Mouse (Mus musculus) adrenal gland, postnatal 10 days (tissue): ENCODE measurements around the gene Mast4. TPM values are rescaled to one million over a fixed set of nuclear protein-coding genes. Genes with fewer than 3 reads are reported as not detected.
A peak's percentile ranks its signal among the peaks of the same experiment; 100 is the strongest.

Source experiments
- DNase-seq: peaks from one replicate; pipeline ENCODE4 v3.0.0; 2021; ENCODE audit warnings: mixed read lengths
- total RNA-seq, 2 experiments: library from RNA; stranded (reverse); gene quantifications; 2 replicates each; pipeline ENCODE4 v1.2.3; 2021

The Mast4 gene
- total RNA-seq, 2 experiments from 2014 or later, result 38.8 to 58.3 TPM

GRCm38 (mm10) chr13:103056451-103056850 lies 277.8 kb downstream of the Mast4 start:
- no peak for DNase-seq

DNA sequence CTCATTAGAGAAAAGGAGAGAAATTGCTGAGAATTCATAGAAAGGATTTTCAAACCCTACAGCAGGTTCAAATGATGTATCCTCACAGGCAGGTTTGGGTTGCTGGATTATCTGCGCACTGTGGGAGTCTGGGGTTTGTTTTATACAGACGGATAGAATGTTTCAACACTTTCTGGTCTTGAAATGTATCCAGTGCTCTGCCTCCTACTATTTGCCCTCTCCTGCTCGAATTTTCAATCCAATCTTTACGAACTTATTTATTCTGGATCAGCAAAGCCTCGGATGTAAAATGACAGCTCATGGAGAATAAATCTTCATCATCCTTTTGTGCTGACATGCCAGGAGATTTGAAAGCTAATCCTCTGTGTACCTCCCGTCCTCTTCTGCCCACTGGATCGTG lies 281.6 kb downstream of the Mast4 start:
- no peak for DNase-seq

GRCm38 (mm10) chr13:103048954-103049353 lies 285.3 kb downstream of the Mast4 start:
- no peak for DNase-seq

DNA sequence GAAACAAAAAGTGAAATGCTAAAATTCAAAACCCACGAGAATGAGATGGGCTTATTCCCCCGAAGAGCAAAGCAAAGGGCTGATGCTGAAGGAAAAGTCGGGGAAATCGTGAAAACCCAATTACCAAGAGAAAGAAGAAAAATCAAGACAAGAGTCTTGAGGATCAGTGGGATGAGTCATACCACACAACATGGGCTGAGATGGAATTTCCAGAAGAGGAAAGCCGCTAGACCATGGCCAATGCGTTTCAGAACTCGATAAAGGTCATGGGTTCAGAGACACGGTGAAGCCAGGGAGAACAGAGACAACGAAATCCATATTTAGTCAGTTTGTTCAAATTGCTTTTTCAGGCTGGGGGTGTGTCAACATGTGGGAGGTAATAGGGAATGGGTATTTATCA lies 290.6 kb downstream of the Mast4 start:
- DNase-seq, result no peak

- no peak for DNase-seq
Measured at GRCm38 (mm10) chr13:103043011-103043410, 291.3 kb downstream of the Mast4 start.

DNA sequence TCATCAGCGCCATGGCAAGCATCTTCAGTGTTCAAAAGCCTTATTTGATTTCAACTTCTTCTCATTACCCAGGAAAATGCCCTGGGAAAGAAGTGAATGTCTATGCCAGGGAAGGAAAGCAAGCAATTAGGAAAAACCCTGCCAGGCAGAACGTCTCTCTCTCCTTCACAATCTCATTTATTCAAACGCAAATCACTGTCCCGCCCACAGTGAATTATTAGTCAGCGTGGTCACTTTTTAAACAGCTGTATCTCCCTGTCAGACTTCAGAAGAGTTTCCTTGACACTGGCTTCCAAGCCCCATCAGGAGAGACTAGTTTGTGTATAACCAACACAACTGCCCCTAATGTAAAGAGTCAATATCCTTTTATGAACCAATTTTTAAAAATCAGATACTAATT lies 296.8 kb downstream of the Mast4 start:
- DNase-seq, result no peak

- DNase-seq, result no peak
Measured at GRCm38 (mm10) chr13:103029377-103029776, 304.9 kb downstream of the Mast4 start.

GRCm38 (mm10) chr13:103027456-103028078 lies 306.7 kb downstream of the Mast4 start:
- no peak for DNase-seq

DNA sequence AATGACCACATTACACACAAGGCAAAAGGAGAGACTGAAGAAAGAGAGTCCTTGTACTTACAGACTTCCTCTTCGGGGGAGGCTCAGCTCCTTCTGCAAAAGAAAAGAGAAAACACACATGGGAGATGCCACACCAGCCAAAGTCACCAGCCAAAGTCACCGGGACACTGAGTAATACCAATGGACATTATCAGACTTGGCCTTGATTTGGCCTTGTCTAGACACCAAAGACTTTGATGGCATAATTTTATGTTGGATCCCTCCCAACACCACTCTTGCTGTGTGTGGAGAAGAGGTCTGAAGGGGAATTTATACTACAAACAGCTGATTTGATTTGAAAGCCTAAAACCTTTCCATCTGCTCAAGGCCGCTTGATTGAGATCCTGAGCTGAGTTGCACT lies 308.8 kb downstream of the Mast4 start:
- peak; percentile 44 for DNase-seq

DNA sequence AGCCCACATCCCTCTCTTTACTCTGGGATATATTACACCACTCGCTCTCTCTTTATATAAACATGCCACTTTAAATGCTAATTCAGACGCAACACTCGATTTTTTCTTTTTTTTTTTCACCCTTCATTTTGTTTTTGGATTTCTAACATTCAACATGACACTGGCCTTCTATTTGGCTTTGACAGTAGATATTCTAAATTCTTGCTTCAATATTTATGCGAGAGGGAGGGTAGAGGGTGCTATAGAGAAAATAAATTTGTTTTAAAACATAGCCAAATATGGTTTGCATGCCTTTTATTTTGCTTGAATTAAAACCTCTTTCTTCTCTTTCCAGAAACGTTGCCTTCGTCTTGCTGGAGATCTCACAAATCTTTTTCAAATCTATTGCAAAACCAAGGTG lies 315.8 kb downstream of the Mast4 start:
- DNase-seq, result no peak

DNA sequence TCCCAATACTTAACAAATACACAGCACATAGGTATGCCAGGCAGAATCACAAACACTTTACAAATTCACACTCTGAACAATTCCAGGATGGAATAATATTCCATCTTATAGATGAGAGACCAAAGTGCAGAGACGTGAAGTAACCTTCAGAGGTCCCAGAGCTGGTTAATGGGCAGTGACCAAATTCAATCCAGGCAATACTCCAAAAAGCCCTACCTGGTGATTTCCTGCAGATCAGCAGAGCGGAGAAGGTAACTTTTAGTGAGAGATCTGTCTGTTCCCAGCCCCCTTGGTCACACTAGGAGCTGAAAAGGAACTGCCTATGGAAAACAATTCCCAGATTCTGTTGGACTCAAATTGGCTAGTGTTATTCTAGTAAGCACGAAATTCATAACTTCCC lies 316.6 kb downstream of the Mast4 start:
- DNase-seq, result no peak

DNA sequence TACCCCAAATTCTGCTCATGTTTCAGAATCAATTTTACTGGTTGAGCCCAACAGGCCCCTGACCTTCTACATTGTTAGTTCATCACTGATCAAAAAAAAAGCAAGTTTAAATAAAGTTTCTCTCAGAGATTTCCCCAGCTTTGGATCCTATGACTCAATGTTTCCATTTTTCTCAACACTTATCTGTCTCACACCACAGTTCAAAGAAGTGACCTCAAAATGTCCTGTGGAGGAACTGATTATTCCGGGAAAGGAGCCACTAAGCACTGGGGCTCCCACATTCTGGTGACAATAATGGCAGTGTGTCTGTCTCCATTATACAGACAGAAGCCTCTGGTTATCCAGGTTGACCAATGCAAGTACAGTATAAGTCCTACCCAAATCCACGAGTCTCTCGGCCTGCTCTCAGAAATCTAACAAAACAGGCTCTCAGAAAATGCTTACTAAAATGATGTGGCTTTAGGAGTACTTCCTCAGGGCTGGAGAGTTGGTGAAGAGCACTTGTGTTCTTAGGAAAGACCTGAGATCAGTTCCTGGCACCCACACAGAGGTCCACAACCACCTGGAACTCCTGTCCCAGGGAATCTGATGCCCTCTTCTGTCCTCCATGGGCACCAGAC lies 319.1 kb downstream of the Mast4 start:
- no peak for DNase-seq

DNA sequence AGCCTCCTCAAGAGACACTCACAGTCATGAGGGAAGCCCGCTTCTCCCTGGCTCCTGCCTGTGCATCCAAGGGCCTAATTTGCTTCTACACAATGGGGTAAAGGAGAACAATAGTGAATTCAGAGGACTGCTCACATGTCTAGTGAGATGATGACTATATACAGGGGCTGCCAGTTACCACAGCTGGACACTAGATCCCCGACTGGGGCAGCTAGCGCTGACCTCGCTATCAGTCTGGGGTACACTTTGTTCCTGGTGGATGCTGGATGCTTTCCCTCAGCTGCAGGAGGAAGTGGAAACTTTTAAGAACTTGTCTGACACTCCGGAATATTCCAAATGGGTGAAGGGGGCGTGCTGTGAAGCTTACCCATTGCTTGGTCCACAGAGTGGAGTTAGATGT lies 319.7 kb downstream of the Mast4 start:
- DNase-seq, result no peak

DNA sequence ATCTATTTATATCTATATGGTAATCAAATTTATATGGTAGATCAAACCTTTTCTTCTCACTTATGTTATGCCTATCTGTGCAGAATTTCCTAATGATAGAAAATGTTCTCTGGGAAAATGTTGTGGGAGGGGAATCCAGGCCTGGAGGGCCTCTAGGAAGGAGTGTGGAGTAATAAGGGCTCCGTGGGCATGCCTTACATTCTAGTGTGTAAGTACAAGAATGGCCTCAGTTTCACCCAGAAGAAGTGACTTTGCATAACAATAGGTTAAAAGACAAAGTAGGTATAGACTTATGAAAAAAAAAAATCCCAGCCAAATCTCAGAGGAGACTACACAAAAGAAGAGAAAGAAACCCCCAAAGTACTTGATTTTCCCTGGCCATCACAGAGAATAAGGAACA lies 320.1 kb downstream of the Mast4 start:
- DNase-seq, result no peak

DNA sequence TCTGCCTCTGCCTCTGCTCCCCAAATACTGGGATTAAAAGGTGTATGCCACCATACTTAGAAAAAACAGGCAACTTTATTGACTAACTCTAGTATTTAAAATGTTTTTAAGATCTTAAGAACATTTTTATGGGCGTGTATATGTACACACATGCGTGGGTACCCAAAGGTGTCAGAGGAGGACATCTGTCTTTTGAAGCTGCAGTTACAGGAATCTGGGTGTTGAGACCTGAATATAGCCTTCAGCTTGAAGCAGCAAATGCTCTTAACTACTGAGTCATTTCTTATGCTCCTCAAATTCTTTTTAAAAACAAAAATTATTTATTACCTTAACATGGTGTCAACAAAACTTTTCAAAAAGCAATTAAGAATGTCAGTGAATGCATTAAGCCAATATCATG lies 329.1 kb downstream of the Mast4 start:
- DNase-seq, result no peak

DNA sequence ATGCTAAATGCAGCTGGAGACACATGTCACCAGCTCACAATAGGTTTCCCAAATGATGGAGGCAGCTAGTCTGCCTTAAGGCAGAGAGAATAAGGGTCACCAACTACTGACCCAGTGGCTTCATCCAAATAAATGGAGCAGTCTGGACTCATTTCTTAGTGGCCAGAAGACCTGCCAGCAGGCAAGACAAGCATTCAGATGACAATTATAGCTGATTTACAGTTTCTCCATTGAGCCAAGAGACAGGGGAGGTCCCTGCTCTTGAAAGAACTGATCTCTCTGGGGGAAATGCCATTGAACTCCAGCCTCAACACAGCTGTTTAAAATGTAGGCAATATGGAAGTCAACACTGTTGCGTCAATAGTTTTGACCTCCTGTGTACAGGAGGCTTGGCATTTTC lies 332.5 kb downstream of the Mast4 start:
- no peak for DNase-seq

DNA sequence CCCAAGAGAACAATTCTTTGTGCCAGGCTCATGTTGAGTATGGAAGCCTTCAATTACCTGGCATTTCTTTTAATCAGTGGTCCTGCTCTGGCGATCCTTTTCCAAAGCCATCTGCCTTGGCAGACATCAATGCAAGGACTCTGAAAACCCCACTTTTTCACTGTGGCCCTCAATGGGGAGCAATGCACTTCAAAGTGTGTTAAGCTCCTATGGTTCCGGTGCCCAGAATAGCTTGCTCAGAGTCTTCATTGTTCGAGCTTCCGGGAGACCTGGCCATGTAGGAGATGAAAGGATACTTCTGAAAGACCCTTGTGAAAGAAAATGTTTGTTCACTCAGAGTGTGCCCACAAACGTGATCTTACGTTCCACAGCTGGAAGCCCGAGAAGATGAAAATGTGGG lies 333.4 kb downstream of the Mast4 start:
- DNase-seq, result no peak

DNA sequence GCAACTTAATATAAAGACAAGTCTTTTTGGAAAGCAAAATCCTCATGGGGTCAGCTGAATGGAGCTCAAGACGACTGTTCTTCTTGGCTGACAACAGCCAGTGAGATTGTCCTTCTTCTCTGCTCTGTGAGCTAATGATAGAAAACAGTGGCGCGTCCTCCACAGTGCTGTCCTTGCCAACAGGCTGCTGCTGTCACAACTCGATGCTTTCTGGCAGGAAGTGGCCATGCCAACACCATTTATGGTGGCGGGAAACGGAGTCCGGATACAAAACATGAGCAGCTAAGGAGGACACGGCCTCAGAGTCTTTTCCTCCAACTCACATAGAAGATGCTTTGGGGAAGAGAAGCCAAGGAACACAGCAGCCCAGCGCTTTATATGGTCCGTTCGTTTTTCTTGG lies 340.2 kb downstream of the Mast4 start:
- no peak for DNase-seq

DNA sequence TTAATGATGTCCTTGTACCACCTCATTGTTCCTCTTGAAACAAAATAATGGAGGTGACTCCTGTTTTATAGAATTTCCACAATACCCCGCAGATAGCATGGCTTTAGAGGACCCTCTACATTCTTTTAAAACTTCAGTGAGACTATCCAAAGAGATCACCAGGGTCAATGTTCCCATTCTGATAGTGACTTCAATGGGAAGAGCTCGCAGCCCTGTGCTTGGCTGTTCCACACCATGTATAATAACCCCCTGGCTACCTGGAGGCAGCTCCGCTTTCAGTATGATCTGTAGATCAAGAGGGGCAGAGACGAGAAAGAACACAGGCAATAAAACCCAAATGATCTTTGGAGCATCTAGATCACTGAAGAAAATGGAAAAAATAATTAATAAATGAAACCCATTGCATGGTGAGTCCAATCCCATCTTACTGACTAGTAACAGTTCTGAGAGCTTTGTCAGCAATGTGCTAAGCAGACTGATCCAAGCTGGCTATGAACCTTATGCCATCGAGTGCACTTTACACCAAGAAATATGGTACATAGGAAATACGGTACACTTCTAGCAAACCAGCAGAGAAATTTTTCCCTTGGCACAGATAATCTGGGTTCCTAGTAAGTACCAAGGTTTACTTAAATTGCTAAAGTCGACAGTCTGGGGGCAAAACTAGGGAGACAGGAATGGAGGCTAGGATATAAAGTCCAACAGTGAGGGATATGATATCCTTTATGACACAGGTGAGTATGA lies 341.4 kb downstream of the Mast4 start:
- DNase-seq, result no peak

DNA sequence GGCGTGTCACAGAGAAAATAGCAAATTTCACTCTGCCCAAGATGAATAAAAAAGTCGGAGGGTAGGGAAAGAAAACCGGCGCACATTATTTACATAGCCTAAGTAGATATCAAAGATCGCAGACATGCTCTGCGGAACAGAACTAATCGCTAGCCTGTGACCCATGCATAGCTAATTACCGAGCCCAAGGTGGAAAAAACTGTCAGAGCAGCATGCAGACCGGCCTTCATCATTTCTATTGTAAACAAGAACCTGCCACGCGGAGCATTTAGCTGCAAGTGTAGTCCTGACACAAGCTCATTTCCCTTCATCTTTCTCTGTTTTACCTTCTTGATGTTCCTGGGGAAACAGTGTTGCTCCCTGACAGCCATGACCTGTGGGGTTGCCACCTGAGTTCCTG lies 342.4 kb downstream of the Mast4 start:
- DNase-seq, result no peak

- DNase-seq, result no peak
Measured at GRCm38 (mm10) chr13:102991196-102991595, 343.1 kb downstream of the Mast4 start.

DNA sequence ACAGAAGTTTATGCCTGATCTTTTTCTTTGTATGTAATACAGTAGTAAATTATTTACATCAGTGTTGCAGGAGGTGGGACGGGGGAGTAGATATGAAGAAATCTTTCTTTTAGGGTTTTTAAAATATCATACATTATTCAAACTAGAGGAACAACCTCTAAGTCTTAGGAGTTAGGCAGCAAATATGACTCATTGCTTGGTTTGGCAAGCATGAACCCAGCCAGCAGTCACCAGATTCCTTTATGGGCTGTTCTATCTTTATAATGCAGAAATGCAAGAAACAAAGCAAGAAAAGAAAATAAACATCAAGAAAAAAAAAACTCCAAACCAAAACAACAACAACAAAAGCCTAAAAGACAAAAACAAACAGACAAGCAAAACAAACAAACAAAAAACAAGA lies 344.2 kb downstream of the Mast4 start:
- no peak for DNase-seq

GRCm38 (mm10) chr13:102989616-102990015 lies 344.7 kb downstream of the Mast4 start:
- no peak for DNase-seq

- no peak for DNase-seq
Measured at GRCm38 (mm10) chr13:102988976-102989375, 345.3 kb downstream of the Mast4 start.
